ENCODE assay signal across 10 mouse cellular contexts in the genomic region with DNA sequence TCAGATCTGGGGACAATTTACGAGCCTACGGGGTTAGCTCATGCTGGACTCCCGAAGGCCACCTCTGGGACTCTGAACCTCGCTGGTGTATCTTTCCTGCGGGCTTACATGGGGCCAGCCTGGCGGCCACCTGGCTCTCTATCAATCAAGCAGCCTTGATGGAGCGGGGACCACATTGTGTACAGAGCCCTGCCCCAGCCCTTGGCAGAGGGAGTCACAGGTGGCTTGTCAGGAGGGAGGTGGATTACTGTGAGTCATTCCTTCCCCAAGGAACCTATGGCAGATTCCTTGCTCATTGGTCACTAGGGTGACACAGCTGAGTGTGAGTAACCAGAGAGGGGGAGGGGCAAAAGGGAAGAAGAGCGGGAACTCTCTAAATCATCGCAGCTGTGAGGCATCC.
DNase-seq lines count a peak whose midpoint lies in the region; ATAC-seq lines count a peak whose summit lies in the region.
"Had no signal": no experiment of that assay in that cellular context is flagged by ENCODE, and none has a peak within 500 bp of the region (broad histone marks: within the 10 kb centered on the region; RNA-seq: fewer than 3 reads in every experiment).

No protein-coding gene starts in this region.

- H3K9ac ChIP-seq in intestine, embryonic 15.5 days: no peak overlapping the region
- no peak overlapping the region for H3K9ac ChIP-seq in stomach, embryonic 15.5 days
- no peak overlapping the region for H3K9ac ChIP-seq in forebrain, embryonic 15.5 days (replicated peaks)

- no peak overlapping the region for H3K4me2 ChIP-seq in intestine, embryonic 15.5 days (replicated peaks)
- H3K4me2 ChIP-seq in stomach, embryonic 15.5 days: peak overlapping the region; percentile 29
- no peak overlapping the region for H3K4me2 ChIP-seq in forebrain, embryonic 15.5 days (replicated peaks)
- H3K4me2 ChIP-seq: liver, embryonic 11.5 days had no signal

- H3K27me3 ChIP-seq in intestine, embryonic 15.5 days (replicated peaks): no peaks in the 10 kb centered on the region
- H3K27me3 ChIP-seq in stomach, embryonic 15.5 days (replicated peaks): no peaks in the 10 kb centered on the region
- no peaks in the 10 kb centered on the region for H3K27me3 ChIP-seq in forebrain, embryonic 15.5 days

- WGBS in intestine, embryonic 15.5 days: 72% methylated on average over 9 of the region's 9 CpGs
- WGBS in stomach, embryonic 15.5 days: 50% methylated on average over 9 of the region's 9 CpGs
- WGBS in forebrain, embryonic 15.5 days: 85% methylated on average over 9 of the region's 9 CpGs

- no peaks in the 10 kb centered on the region for H3K4me1 ChIP-seq in intestine, embryonic 15.5 days (replicated peaks)
- H3K4me1 ChIP-seq in stomach, embryonic 15.5 days: peaks cover 6% of the 10 kb centered on the region; the same call in 1 of the 2 replicates
- H3K4me1 ChIP-seq in forebrain, embryonic 15.5 days: no peaks in the 10 kb centered on the region

- no peaks in the 10 kb centered on the region for H3K36me3 ChIP-seq in intestine, embryonic 15.5 days
- no peaks in the 10 kb centered on the region for H3K36me3 ChIP-seq in stomach, embryonic 15.5 days
- no peaks in the 10 kb centered on the region for H3K36me3 ChIP-seq in forebrain, embryonic 15.5 days

- H3K4me3 ChIP-seq in intestine, embryonic 15.5 days (replicated peaks): no peak overlapping the region
- H3K4me3 ChIP-seq in stomach, embryonic 15.5 days (replicated peaks): no peak overlapping the region
- H3K4me3 ChIP-seq in forebrain, embryonic 15.5 days: no peak overlapping the region

- H3K9me3 ChIP-seq in intestine, embryonic 15.5 days: no peaks in the 10 kb centered on the region
- H3K9me3 ChIP-seq in stomach, embryonic 15.5 days: no peaks in the 10 kb centered on the region
- H3K9me3 ChIP-seq in forebrain, embryonic 15.5 days: no peaks in the 10 kb centered on the region

- DNase-seq in kidney, adult 9 months: peak; percentile 2
- no peak for DNase-seq in kidney, postnatal 36 days
- DNase-seq in urinary bladder, adult 18-20 months (ENCODE audit: low spot score in 2 of 2): peak; percentile 33 to 42
- DNase-seq in urinary bladder, postnatal 4 days (ENCODE audit: low spot score in 2 of 2): no peak
- DNase-seq in spleen, postnatal 36 days (ENCODE audit: low spot score in 2 of 2): no peak

- H3K27ac ChIP-seq in intestine, embryonic 15.5 days: no peak overlapping the region
- no peak overlapping the region for H3K27ac ChIP-seq in stomach, embryonic 15.5 days
- H3K27ac ChIP-seq in forebrain, embryonic 15.5 days (replicated peaks): no peak overlapping the region

- ATAC-seq in intestine, embryonic 15.5 days: peak; percentile 82
- ATAC-seq in stomach, embryonic 15.5 days (ENCODE audit: insufficient read depth, low FRiP score, low read depth): peak; percentile 87
- no peak for ATAC-seq in forebrain, embryonic 15.5 days (replicated peaks)
- ATAC-seq: activated CD4-positive, CD25-positive, alpha-beta regulatory T cell, adult 4 months had no signal

Comparison
In these comparisons a context has a peak if more than half of its experiments do, and no peak if none do; other contexts are left out.
1. DNase-seq: peak in kidney, adult 9 months (single experiment) and urinary bladder, adult 18-20 months (2 of 2); none in kidney, postnatal 36 days (0 of 2), urinary bladder, postnatal 4 days (0 of 2) and spleen, postnatal 36 days (0 of 2).